Mouse (Mus musculus) cerebellum, adult 11-12 months (tissue): ENCODE measurements around the gene Rab10.
"Not testable (repeated sequence)": the region's sequence is repeated elsewhere in the genome, so short reads cannot be mapped to it uniquely, and the experiment has no call there.

Experiments used
- DNase-seq: peaks from one replicate; pipeline ENCODE4 v3.0.0; 2022

Rab10 gene

GRCm38 (mm10) chr12:3309391-3310320 is at the start of gene Rab10:
TSS of gene Rab10 (minus strand) at chr12:3309969.
- DNase-seq: peak; percentile 100

DNA sequence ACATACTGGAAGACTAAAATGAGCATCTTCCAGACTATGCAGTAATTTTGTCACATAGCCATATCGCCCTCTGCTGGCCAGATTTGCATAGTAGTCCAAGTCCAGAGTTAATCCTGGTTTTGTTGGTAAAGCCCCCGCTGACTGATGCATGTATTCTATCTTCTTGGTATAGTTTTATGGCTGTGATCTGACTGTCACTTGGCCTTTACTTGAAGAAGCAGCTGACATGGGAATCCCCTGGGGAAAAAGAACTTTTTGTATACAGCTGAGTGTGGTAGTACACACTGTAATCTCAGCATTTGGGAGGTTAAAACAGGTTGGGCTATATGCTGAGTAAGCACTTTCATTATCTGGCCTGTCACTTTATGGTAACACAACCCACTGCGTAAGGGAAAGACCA is 49.5 kb upstream of the Rab10 start:
- DNase-seq: peak; percentile 50

DNA sequence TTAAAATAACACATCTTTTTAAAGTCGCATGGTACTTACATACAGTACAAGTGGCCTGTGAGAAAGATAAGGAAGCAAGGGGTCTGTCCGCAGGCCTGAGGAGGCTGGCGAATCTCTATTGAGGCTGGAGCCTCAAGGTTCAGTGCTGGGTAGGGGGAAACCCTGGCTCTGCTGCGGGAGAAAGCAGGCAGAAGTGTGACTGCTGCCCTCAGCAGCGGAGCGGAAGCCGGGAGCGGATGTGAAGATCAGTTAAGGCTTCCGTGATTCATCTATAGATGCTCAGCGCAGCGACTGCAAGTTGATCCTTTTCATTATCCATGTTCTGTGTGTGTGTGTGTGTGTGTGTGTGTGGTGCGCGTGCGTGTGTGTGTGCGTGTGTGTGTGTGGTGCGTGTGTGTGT is 47.1 kb upstream of the Rab10 start:
- DNase-seq: no peak

DNA sequence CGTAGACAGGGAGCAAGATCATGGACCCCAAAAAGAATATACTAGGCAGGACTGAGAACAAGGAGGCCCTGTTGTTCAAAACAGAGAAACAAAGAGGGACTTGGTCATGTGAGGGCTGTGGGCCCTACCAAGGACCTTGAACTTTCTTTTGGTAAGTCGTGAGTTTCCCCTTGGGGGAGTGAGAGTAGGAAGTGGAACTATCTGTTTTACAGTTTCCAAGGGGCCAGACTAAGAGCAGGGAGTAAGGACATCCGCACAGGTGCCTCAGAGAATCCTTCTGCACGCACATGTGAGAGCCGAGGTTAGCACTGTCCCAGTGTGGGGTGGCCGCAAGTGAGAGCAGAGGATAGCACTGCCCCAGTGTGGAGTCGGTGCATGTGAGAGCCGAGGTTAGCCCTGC is 45.3 kb upstream of the Rab10 start:
- DNase-seq: no peak

DNA sequence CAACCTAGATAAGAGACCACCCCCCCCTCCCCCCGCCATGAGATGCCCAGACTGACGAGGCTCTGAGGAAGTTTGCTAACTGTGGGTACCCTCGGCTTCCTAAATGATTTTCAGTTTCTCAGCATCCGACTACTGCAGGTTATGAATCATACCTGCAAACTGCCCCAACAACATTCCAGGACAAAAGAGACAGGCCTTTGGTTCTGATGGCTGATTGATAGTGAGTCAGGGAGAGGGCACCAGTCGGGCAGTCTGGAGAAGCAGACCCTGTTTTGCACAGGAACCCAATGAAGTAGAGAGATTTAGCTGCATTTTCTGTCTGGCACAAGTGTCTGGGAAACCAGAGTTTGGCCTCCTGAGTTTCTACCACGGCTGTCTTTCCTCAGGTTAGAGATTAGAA is 42.4 kb upstream of the Rab10 start:
- no peak for DNase-seq

DNA sequence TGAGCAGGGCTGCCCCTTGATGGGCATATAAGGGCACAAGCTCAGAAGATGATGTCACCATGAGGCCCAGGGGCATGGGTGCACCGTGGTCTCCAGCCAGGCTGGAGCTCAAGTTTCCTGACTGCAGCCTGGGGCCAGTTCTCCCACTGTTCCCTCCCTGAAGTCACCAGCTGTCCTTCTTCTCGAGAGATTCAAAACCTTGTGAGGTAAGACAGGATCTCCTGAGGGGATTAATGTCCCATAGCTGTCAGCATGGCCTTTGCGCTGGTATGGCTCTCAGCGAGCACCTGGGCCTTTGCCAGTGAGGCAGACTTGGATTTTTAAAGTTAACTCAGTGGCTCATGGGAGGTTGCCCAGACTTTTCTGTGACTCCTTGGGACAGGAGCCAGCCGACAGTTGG is 40.4 kb upstream of the Rab10 start:
- DNase-seq: no peak

GRCm38 (mm10) chr12:3349387-3349786 is 39.6 kb upstream of the Rab10 start:
- DNase-seq: no peak

DNA sequence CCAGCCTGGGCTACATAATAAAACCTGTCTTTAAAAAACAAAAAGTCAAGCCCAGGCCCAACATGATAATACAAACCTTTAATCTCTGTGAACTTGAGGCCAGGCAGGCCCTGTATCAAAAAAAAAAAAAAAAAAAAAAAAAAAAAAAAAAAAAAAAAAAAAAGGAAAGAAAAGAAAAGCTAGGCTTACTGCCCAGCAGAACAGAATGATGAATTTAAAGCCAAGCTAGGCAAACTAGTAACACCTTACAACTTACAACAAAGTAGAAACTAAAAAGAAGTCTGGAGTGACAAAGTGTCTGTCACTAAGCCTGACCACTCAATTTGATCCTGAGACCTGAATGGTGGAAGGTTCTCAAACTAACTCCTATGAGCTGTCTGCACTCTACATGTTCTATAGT is 37.9 kb upstream of the Rab10 start:
- no peak for DNase-seq

GRCm38 (mm10) chr12:3345038-3345437 is 35.3 kb upstream of the Rab10 start:
- DNase-seq: no peak

GRCm38 (mm10) chr12:3344155-3344554 is 34.4 kb upstream of the Rab10 start:
- no peak for DNase-seq

DNA sequence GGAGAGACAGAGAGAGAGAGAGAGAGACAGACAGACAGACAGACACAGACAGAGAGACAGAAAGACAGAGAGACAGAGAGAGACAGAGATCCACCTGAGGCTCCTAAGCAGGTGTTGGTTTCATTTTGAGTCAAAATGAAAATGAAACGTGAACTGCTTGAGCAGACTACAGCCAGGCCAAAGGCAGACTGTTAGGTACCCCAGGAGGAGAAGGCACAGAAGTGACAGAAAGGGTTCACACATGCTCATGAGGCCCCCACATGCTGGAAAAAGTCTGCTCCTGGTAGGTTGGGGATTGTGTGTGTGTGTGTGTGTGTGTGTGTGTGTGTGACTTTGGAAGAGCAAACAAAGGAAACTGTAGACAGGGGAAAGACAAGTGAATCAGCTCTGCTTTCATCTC is 29.2 kb upstream of the Rab10 start:
- no peak for DNase-seq

DNA sequence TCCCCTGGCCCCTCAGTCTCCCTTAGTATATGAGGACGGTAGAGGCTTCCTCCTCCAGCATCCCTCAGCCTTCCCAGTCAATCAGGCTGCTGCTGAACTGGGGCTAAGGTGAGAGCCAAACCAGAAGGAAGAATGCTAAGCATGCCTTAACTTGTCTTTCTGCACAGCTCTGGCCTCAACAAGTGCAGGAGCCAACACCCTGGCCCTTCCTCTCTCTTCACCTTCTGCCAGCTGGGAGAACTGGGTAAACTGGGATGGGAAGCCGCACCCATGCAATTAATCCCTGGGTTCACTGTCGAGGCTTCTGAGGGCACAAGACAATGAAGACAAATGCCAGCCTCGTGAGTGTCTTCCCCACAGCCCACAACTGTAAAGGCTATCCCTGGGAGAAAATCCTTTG is 19.9 kb upstream of the Rab10 start:
- no peak for DNase-seq

DNA sequence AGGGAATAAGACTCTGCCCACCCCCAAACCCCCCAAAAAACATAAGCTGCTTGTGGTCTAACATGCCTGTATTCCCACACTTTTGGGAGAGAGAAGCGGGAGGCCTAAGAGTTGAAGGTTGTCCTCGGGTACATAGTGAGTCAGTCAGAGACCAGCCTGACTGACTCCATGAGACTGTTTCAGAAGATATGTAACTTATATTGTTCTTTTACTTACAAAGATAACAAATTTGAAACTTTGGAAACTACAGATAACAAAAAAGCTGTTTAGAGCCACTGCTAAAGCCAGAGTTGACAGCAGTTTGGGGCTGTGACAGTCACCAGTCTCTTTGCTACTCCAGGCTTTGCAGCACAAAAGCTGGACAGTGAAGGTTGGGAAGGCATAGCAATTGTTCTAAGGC is 15.5 kb upstream of the Rab10 start:
- DNase-seq: no peak

DNA sequence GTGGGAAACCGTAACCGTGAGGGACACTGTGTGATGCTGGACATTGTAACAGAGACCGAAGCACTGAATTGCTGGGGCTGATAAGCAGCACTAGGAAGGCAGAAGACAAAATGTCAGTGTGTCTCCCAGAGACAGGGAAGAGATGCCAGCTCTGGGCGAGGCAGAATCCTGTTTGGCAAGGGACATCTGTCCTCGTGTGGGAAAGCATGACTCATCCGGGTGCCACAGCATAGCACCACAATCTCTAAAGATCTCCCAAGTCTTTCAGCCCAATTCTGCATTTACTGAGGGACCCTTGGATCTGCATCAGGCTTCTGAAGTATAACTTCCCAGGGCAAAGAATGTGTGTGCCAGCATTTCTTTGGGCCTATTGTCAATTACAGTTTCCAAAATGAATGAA is 13.5 kb upstream of the Rab10 start:
- no peak for DNase-seq

DNA sequence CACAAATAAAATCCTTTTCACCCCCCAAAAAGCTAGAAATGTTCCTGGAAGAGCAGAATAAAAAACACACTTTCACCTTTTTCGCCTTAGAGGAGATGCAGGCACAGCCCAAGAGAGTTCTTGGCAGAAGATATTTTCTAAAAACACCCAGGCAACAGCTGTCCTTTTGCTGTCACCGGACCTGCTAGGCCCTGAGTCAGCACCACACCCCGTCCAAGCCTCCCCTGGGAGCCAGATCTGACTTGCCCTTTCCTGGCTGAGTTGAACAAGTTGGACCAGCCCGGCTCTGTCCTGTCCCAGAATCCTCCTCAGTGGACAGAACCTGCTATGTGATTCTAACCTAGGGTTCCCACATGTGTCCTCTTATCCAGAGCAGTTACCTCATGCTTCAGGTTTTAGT is 9.6 kb upstream of the Rab10 start:
- DNase-seq: no peak

- no peak for DNase-seq
Measured at GRCm38 (mm10) chr12:3316937-3317336, 7.2 kb upstream of the Rab10 start.

GRCm38 (mm10) chr12:3316083-3316482 is 6.3 kb upstream of the Rab10 start:
- no peak for DNase-seq

DNA sequence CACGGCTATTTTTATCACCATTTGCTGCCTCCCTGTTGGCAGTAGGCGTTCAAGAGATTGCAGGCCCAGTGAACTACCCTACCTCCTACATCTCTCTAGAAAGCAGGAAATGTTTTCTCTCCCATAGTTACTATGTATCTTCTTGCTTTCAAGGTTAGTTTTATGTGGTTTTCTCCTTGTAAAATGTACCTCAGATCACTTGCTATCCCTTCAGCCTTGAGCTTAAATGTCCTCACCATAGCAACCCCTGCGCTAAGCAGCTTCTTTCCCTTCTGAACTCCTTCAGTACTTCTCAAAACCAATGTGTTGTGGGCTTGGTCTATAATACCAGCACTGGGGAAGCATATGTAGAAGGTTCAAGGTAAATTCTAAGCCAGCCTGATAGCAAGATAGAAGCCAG is 3.1 kb upstream of the Rab10 start:
- DNase-seq: no peak

GRCm38 (mm10) chr12:3310321-3310692 is 538 bp upstream of the Rab10 start:
- no peak for DNase-seq

- DNase-seq: peak; percentile 40
Measured at GRCm38 (mm10) chr12:3308541-3309241, 1.1 kb downstream of the Rab10 start.

DNA sequence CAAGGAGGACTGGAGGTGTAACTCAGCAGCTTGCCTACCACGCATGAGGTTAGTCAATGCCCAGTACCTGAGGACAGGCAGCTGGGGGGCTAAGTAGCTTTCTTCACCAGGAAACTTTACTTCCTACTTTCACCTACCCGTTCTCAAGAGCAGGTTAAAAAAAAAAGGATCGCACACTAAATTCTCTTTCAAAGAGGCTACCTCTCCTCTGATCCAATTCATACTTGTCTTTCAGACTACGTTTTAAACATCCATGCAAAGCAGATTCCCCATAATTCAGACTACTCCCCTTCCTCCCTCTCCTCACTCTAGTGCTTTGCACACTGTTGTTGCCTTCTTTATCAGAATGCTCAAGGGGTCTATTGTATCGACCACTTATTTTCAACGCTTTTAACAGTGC is 2.2 kb downstream of the Rab10 start:
- no peak for DNase-seq

GRCm38 (mm10) chr12:3305238-3305637 is 4.5 kb downstream of the Rab10 start:
- no peak for DNase-seq

- DNase-seq: not testable (repeated sequence)
Measured at GRCm38 (mm10) chr12:3297622-3298021, 12.1 kb downstream of the Rab10 start.

DNA sequence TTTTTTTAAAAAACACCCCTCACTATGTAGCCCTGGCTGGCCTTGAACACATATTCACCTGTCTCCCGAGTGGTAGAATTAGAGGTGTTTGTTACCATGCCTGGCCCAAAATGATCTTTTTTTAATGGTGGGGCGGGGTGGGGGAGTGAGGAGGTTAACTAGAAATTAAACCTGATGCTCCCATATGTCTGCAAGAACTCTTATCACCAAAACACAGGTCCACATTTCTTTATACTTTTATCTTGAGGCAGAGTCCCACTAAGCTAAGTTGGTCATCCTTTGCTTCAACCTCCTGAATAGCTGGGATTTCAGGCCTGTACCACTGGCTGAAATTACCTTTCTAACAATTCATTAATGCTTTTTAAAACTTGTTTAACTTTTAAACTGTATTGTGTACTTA is 13.7 kb downstream of the Rab10 start:
- no peak for DNase-seq
